Mouse (Mus musculus): Measurements from ENCODE around the gene Fgfr2.

DNA sequence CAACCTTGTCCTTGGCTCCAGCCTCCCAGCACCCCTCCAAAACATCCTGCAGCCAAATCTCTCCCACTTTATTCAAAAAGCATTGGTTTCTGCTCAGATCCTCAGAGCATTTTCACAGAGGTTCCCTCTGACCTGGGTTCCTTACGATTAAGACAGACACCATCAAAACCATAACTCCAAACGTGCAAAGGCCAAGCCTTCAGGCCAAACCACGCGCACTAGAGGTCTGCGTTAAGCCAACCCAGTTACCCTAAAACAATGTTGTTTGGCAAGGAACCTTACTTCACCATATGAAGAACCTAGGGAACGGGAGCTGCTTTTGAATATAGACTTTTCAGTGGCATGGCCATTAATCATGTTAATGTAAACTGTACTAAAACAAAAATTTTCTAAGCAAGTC, 313.4 kb downstream of the Fgfr2 start:
- TF ChIP-seq MAX (IDR thresholded peaks at IDR 0.05; ENCODE audit: low read depth) (no peak), POLR2A (IDR thresholded peaks at IDR 0.05; ENCODE audit: insufficient read length, low read depth) (no peak), TCF12 (IDR thresholded peaks at IDR 0.05; ENCODE audit: insufficient read depth, poor library complexity, severe bottlenecking) (no peak), USF1 (IDR thresholded peaks at IDR 0.05; ENCODE audit: low read depth) (no peak)
